Mouse (Mus musculus) cerebellum, adult 9-10 months (tissue): ENCODE measurements around the gene Atad5.
"Not testable (repeated sequence)": the region's sequence is repeated elsewhere in the genome, so short reads cannot be mapped to it uniquely, and the experiment has no call there.

Experiments used
- DNase-seq: peaks from one replicate; pipeline ENCODE4 v3.0.0; 2022

Atad5 gene

DNA sequence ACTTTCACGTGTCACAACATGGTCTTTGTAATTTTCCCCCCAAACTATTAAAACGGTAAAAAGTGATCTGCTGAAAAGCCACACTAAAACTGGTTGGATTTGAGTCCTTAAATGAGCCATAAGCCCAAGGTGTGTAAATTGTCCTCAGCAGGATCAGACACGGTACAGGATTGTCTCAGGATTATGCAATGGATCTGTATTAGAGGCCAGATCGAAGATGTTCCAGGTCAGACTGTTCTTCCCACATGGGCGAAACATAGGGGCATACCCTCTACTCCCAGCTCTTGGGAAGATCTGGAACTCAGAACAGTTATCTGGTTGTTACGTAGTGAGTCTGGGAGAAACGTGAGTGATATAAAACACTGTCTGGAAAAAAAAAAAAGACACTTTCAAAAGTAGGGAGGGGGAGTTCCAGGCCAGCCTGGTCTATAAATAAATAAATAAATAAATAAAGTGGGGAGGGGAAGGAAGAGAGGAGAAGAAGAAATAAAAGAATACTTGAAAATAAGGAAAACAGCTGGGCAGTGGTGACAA, 7.3 kb upstream of the Atad5 start:
- no peak for DNase-seq

DNA sequence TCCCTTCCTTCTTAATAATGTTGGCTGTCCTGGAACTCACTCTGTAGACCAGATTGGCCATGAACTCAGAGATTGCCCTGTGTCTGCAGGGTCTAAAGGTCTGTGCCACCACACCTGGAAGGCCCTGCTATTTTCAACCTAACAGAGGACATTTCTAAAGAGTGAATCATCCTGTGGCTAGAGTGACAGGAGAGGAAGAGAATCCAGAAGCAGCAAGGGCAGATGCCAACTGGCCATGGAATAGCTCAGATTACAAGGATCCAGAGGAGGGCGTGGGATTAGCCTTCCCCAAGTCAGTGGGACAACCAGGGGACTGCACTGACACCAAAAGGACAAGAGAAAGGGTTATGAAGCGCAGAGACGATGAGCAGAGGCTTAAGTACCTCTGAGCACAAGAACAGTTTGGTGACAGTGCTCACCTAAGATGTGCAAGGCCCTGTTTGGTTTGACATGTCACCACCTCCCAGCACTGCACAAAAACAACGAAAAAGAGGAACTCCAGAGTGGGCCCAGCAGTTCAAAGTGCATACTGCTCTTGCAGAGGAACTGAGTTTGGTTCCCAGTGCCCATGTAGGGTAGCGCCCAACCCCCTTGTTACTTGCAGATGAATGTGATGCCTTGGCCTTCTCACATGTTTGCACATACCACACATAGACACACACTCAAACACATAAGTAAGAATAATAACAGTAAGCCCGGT, 3.7 kb upstream of the Atad5 start:
- no peak for DNase-seq

DNA sequence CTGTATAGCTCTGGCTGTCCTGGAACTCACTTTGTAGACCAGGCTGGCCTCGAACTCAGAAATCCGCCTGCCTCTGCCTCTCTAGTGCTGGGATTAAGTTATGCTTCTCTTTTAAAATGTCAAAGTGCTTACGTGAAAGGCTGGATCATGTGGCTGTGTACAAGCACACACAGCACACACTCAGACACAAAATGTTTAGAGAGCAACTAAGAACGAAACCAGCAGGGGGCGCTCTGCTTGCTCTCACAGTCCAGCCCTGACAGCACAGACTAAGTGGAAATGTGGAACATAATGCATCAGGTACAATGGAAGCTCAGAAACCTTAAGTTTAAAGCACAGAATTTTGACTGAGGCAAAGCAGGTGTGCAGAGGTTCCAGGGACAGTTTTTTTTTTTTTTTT, 2.4 kb upstream of the Atad5 start:
- peak; percentile 89 for DNase-seq

DNA sequence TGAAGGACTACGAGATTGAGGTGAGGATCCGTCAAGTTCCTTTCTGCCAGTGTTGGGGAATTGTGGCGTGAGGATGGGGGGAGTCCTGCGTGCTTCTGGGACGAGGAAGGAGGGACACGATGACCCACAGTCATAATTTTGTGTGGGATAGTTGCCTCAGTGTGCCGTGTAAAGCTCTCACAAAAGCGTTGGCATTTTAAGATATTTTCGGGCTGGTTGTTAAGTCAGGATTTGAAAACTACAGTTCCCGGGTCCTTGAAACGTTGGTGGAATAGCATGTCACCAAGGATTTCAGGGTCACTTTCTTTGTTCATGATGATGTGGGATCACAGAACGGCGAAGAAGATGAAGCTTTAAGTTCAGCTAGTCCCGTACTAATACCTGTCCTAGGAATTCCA, 616 bp downstream of the Atad5 start:
- DNase-seq = no peak

DNA sequence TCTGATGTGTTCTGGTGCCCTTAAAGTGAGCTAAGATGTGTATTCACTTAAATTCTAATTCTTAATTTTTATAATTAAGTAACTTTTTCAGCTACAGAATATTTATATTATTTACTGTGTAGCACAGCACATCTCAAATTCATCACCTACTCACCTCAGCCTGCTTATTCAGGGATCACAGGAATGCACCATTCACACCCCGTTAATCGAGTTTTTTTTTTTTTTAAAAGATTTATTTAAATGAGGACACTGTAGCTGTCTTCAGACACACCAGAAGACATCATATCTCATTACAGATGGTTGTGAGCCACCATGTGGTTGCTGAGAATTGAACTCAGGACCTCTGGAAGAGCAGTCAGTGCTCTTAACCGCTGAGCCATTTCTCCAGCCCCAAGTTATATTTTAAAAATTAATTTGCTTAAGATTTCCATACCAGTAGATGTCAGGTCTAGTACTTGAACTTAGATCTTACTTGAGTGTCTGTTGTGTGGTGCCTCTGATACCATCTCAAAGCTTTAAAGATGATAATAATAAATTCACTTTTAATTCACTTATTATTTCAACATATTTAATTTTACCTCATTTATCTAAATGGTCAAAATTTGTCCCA, 1.5 kb downstream of the Atad5 start:
- DNase-seq = no peak

DNA sequence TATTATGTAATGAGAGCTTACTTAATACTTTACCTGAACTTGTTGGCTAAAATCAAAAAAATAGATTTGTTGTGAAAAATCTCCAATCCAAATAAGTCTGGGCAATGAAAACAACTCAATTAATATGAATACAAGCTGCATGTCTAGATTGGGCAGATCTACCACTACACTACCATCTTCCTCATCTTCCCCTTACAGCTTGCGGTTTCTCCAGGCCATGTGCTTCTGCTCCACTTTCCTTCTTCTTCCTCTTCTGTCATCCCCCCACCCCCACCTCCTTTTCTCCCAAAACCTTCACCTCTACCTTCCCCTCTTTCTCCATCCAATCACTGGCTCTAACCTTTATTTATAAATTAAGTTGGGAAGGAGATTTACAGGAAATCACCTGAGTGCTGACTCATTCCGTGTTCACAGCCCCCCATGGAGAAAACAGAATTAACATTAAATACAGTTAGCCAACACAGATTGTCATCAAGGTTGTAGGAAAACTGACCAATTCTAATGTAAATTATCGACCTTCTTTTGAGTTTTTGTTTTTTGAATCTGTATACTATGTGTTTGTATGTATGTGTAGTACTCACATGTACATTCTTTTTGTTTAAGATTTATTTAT, 9.3 kb downstream of the Atad5 start:
- no peak for DNase-seq

DNA sequence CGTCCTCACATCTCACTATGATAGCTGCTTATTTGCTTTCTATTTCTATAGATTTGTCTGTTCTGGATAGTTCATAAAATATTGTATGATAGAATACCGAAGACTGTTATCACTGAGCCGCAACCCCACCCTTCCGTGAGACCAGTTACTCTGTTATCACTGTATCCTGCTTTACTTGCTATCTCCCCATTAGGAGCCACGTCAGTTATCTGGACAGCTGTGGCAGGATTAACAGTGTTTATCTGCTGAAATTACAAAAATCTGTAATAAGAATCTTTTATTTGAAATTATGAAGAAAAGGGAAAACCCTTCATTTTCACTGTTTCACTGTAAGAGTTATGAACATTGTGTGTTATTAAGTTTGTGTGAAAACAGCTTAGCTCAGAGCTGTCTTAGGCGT, 12.1 kb downstream of the Atad5 start:
- DNase-seq = no peak

DNA sequence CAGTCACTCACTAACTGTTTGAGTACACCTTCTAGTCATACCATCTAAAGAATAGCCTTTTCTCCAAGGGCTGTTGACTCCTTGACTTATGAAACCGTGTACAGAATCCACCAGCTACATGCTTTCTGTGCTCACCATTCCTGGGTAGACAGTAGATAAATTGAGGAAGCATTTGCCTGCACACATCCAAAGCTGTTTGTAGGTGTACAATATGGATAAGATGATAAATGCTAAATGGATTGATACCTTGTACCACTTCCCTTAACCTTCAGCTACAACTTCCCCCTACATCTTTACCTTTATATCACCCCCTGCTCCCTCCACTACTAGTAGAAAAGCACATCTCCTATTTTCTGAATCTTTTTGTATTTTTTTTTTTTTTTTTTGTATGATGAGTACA, 15.2 kb downstream of the Atad5 start:
- no peak for DNase-seq

DNA sequence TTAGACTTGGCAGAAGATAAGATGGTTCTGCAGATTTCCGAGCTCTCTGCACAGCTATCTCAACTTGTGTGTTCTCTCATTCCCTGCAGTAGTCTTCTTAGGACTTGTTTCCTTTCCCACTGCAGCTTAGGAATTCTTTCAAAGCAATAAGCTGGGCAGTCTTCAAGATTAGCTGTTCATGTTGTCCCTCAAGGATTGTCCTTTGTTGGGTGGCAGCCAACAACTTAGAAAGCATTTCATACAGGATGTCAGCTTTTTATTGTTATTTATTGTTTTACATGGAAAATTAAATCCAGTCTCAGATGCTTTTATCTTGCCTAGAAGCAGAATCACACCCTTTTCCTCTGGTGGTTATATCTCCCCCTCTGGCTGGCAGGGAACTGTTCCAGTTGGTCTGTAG, 27.2 kb downstream of the Atad5 start:
- no peak for DNase-seq

DNA sequence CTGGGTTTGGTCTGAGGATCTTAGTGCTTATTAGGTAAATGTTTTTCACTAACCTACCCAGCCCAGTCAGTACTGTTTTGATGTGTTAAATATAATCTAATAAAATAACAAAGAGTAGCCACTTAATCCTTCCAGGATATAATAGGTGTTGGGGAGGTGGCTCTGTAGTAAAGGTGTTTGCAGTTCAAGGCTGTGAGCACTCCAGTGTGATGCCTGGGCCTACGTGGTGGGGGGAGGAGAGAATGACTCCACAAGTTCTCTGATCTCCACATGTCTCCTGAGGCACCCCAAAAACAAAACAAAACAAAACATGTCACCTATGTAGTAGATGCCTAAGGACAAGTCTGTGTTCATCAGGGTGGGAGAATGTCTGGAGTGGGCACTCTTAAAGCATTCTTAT, 42.9 kb downstream of the Atad5 start:
- no peak for DNase-seq

DNA sequence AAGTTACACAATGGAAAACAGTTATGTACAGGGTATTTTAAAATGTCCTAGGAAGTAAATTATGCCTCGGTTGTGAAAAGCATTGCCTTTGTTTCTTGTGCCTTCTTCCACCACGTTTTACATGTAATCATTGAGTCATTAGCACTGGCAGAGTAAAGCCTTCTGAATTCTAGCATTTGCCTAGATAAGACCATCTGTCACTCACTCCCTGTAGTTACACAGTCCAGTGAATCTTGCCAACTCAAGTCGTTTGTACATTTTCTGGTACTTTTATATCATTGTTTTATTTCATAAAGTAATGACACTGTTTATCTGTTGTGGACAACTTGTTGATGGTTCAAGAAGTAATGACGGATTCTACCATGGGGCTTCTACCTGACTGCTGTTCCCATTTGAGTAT, 45.5 kb downstream of the Atad5 start:
- no peak for DNase-seq

DNA sequence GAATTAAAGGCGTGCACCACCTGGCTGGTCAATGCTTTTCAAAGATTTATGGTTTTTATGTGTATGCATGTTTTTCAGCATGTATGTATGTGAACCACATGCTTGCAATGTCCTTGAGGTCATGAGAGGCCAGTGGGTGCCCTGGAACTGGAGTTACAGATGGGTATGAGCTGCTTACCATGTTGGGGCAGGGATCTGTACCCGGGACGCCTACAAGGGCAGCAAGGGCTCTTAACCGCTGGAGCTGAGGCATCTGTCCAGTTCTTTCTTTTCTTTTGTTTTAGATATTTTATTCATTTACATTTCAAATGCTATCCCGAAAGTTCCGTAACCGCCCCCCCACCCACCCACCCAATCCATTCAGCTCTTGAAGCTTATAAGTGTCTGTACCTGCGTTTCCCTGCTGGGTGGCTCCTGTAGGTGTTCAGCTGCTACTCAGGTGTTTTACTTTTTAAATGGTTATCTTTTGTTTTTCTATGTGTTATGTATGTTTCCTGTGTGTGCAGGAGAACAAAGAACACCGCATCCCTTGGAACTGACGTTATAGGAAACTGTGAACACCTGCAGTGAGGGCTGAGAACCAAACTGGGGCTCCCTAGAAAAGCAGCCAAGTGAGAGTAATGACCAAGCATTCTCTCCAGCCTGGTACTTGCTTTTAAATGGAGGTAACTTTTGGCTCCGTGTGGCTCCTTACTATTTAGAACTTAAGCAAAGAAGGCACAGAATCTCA, 46.9 kb downstream of the Atad5 start:
- DNase-seq = no peak

DNA sequence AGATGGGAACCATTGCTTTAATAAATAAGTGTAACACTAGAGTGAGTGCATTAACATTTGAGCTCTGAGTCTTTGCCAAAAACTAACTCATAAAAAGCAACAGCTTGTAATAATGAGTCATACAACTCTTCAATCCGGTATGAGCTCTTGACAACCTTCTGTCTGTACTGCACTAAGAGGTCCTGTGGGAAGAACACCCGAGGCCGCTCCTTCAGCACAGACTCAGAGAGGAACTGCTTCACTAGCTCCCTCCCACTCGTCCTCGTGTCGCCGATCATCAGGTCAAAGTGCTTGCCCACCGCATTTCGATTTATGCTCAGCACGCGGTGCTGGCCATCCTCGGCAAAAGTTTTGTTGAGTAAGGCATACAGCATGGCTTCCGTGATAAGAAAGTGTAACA, 47.6 kb downstream of the Atad5 start:
- DNase-seq = no peak

DNA sequence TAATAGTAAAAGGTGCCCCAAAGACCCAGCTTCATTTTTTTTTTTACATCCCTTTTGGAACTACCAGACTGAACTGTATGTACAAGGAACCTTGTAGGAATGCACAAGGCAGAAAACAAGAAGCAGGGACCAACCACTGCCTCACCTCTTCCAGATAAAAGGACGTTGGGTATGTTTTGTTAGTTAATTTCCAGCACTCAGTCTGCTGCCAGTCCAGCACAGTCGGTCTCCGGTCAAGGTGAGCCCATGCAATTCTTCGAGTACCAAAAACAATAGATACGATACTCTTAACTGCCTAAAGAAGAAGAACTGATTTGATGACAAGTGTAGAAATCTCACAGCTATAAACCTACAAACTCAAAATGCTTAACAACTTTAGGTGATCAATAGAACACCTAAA, 48.6 kb downstream of the Atad5 start:
- DNase-seq = no peak

DNA sequence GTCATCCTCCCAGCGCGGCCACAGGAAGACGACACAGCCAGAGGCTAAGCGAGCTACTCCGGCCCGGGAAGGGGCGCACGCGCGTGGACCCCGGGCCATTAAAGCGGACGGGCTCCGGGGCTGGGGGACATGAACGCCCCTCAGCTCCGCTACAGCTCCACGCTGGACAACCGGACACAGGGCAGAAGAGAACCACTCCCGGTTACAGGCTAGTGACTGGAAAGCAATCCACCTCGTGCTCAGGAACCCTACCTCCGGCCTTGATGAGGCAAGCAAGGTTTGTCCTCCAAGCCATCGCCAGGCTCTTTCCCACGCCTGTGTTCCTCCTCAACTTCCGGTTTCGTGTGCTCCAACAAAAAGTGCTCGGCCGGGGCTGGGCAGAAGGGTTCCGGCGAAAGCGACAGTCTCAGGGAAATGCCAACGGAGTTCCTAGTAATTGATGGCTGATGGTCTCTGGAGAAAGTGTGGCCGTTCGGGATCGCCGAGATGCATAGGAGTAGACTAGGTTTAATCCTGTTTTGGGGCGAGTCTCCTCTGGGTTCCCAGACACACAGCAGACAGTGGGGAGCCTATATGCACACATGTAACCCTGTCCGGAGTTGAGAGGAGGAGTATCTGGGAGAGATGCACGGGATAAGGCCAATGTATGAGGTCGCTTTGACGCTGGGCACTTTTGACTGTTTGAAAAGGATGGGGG, 52.8 kb downstream of the Atad5 start, which contains the start of gene Tefm:
Gene Tefm, minus strand, starts transcription at position 351 of the 697 bp plus-strand sequence.
- peak; percentile 86 for DNase-seq

DNA sequence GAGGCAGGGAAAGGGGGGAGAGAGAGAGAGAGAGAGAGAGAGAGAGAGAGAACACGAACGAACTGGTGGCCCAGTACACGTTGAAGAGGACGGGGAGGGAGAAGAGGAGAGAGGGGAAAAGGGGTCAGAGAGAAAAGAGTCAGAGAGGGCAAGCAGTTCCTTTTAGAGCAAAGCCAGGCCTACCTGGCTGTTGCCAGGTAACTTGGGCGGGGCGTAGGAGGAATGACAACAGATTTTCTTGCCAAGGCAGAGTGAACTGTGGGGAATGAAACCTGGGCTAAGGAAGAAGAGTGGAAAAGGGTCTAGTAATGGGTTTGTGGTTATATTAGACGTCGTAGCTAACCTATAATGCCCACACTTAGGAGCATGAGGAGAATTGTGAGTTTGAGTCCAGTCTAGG, 53.7 kb downstream of the Atad5 start:
- DNase-seq = peak; percentile 11

DNA sequence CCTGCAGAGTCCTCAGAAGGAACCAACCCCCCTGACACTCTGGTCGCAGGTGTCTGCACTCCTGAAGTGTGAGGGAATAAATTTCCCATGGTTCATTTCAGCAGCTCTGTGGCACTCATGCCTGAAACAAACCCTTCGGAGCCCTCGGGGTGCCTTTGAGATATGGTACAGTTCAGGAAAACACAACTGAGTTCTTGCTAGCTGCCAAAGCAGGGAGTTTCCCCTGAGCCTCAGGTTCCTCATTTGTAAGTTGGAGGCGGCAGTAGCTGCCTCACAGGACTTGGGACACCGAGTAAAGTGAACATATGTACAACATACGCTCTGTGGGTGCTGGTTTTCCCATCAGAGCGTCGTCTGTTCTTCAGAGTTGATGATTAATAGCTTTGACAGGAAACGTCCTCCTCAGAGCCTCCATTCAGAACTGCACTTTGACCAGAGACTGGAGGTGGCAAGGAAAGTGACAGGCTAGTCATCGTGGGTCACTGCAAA, 56.6 kb downstream of the Atad5 start:
- DNase-seq = no peak

DNA sequence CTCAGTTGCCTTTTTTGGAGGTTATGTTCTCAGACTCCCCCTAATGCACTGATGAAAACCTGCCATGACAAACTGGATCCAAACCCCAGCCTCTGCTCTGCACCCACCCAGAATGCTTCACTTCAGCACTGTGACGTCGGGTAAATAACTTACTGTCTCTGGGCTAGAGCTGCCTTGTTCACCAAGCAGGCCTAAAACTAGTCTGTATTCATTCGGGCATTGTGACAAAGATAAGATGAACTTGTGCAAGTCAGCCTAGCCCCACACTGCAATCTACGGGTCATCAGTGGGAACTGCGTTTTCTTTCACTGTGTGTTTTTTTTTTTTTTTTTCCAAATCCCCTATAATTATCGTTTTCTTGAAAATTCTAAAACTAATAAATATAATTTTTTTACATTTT, 58.5 kb downstream of the Atad5 start:
- no peak for DNase-seq

DNA sequence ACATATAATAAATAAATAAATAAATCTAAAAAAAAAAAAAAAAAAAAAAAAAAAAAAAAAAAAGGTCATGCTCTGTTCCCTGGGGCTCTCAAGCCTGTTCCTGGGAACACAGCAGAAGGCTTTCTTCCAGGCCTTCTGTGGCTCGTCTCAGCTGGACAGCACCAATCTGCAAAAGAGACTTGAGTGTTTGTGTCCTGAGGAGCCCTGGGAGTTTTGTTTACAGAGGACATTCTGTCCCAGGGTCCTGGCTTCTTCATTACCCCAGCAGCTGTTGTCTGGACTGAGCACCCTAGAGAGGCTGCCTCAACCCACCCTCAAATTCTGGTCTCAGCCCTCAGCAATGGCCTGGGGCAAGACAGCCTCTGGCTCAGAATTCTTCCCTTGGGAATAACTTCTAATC, 59.1 kb downstream of the Atad5 start:
- DNase-seq = no peak

DNA sequence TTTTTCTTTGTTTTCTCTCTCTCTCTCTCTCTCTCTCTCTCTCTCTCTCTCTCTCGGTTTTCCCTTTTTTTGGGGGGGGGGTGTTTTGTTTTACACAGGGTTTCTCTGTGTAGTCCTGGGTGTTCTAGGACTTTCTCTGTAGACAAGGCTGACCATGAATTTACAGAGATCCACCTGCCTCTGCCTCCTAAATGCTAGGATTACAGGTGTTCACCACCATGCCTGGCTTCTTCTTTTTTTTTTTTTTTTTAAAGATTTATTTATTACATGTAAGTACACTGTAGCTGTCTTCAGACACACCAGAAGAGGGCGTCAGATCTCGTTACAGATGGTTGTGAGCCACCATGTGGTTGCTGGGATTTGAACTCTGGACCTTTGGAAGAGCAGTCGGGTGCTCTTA, 59.8 kb downstream of the Atad5 start:
- DNase-seq = not testable (repeated sequence)

DNA sequence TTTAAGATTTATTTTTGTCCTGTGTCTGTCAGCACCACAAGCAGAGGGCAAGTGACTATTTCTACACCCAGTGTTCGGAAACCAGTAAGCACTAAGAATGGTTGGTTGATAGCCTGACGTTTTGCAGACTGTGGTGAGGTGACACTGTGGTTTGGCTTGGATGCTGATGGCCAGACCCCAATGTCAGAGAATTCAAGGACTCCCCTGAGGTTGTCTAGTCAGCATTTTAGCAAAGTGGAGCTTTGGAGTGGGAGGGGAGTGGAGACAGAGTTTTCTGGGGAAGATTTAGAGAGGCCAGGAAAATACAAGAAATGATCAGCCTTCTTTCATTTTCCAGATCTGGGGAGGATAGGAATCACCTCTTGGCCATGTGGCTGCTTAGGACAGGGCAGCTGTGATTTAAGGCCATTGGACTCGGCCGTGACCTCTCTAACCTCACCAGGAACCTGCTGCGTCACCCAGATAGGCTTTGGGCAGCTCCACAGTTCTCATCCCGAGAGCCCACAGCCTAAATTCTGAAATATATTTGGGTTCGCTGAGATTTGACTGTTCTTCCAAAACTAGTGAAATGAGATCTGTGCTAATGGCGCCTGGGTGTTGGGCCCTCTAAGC, 60.3 kb downstream of the Atad5 start:
- DNase-seq = no peak

DNA sequence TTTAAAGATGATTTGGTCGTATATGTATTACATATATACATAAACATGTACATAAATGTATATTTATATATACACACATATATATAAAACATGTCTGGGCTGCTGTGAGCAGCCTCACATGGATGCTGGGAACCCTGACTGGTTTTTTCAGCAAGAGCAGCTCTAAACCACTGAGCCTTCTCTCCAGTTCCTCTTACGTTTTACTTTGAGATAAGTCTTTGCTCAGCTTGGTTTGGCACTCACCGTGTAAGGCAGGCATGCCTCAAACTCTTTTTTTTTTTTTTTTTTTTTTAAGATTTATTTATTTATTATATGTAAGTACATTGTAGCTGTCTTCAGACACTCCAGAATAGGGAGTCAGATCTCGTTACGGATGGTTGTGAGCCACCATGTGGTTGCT, 61.4 kb downstream of the Atad5 start:
- DNase-seq = no peak
